Mouse (Mus musculus) megakaryocyte, embryonic 14.5 days (primary cell): ENCODE measurements around the gene Ccdc177.

Experiments
- FLI1 ChIP-seq: IDR thresholded peaks from 2 replicates; pipeline ENCODE4 v1.6.1; 2012; ENCODE audit warnings: low read length, inconsistent platforms, mixed read lengths
- GATA1 ChIP-seq: IDR thresholded peaks from 3 replicates; pipeline ENCODE4 v1.6.1; 2012; ENCODE audit warnings: mixed read lengths, low read length, inconsistent platforms, borderline replicate concordance

- TF ChIP-seq GATA1 (no peak), FLI1 (no peak)
Observed at GRCm38 (mm10) chr12:80744614-80745013, 15.9 kb downstream of the Ccdc177 start.
